Mouse (Mus musculus) olfactory bulb, adult 2 months (tissue): ENCODE measurements around the gene Slc39a13.

Experiments used
- CTCF ChIP-seq: fragments of 200-500 bp; IDR thresholded peaks from 2 replicates; pipeline ENCODE4 v1.5.1; 2012; ENCODE audit warnings: low read depth, mild to moderate bottlenecking, low read length, moderate library complexity; ENCODE audit not compliant: insufficient read depth
- POLR2A ChIP-seq: fragments of 200-500 bp; IDR thresholded peaks from 2 replicates; pipeline ENCODE4 v1.6.1; 2012; ENCODE audit warnings: mild to moderate bottlenecking, low read depth, low read length, moderate library complexity; ENCODE audit not compliant: insufficient read depth

DNA sequence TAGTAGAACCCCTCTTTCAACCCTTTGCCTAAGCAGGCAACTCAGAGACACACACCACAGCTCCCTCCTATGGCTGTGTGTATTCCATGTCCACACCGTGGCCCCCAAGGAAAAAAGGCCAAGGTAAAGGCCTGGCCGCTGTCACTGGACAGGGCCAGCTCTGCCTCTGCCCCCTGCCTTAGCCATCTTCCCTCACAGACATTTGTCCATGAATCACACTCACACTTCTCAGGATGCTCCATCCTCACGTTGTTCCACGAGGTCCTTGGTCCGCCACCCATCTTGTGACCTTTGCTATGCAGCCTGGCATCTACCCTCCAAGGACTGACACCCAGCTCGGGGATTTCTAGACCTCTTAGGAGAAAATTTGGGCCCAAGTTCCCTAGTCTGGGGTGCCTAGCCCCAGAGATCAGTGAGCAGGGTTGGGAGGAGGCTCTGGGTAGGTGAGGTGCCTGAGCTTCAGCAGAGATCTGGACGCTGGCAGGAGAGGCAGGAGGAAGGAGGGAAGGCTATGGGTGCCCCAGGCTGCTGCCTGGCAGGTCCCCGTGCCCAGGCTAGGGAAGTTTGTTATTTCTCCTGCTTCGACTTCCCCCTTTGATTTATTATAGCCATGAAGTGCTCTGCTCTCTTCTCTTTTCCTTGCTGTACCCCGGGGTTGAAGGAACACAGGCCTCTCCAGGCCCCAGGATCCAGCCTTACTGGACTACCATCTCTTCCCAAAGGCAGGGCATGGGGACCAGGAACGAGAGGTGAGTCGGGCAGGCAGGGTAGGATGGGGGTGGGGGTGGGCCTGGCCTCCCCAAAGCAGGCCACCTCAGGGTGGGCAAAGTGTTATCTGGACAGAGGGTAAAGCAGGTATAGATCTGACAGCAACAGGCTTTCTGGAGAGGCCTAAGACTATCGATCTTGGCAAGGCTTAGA is 11.8 kb upstream of the Slc39a13 start, which contains the start of gene Spi1:
- no peak for TF ChIP-seq CTCF
- TF ChIP-seq POLR2A = no peak
